Mouse (Mus musculus) forebrain, embryonic 15.5 days (tissue): Measurements from ENCODE around the gene Gm28053. TPM values are rescaled to one million over a fixed set of nuclear protein-coding genes. Genes with fewer than 3 reads are reported as not detected.

Source experiments
- ATAC-seq: fragments of 200-750 bp; cut with Nextera tagmentation; replicated peaks from 2 replicates; pipeline ENCODE4 v1.8.0; 2017; ENCODE audit warnings: mild to moderate bottlenecking, moderate TSS enrichment, moderate library complexity
- H3K27ac ChIP-seq: fragments of 300-500 bp; sonication (generic); replicated peaks from 2 replicates; pipeline ENCODE4 v1.5.1; 2015; ENCODE audit warnings: mild to moderate bottlenecking, inconsistent platforms
- H3K27me3 ChIP-seq: fragments of 300-500 bp; sonication (generic); 2 replicates; pipeline ENCODE4 v1.6.1; 2015; ENCODE audit warnings: inconsistent platforms
- H3K36me3 ChIP-seq: fragments of 300-500 bp; sonication (generic); 2 replicates; pipeline ENCODE4 v1.6.1; 2015; ENCODE audit warnings: mild to moderate bottlenecking, inconsistent platforms
- H3K4me1 ChIP-seq: fragments of 300-500 bp; sonication (generic); 2 replicates; pipeline ENCODE4 v1.6.1; 2015; ENCODE audit warnings: inconsistent platforms
- H3K4me2 ChIP-seq: fragments of 300-500 bp; sonication (generic); replicated peaks from 2 replicates; pipeline ENCODE4 v1.6.1; 2015; ENCODE audit warnings: mild to moderate bottlenecking, inconsistent platforms
- H3K4me3 ChIP-seq: fragments of 300-500 bp; sonication (generic); 2 replicates; pipeline ENCODE4 v1.5.1; 2015; ENCODE audit warnings: mild to moderate bottlenecking, inconsistent platforms
- H3K9ac ChIP-seq: fragments of 300-500 bp; sonication (generic); replicated peaks from 2 replicates; pipeline ENCODE4 v1.6.1; 2015; ENCODE audit warnings: mild to moderate bottlenecking, inconsistent platforms
- H3K9me3 ChIP-seq: fragments of 300-500 bp; sonication (generic); 2 replicates; pipeline ENCODE4 v1.6.1; 2016; ENCODE audit warnings: inconsistent platforms
- WGBS: fragments of 180-500 bp; shearing (Covaris S2); methylation state at CpG from one replicate; pipeline ENCODE4 v1.1.7; 2015; ENCODE audit warnings: mixed read lengths; 5-methylcytosine and 5-hydroxymethylcytosine counted together
- polyA plus RNA-seq: library from polyadenylated mRNA; unstranded; fragments of >200 nt; fragmentation: Nextera tagmentation; extraction: Ambion mirVana; gene quantifications from 2 replicates; pipeline ENCODE4 v1.2.1, GENCODE M21; 2015

The Gm28053 gene
- polyA plus RNA-seq, 1 experiment from 2014 or later: not detected

- Histone ChIP-seq H3K27ac (no peak overlapping the region), H3K4me1 (no peaks in the 10 kb centered on the region), H3K9ac (no peak overlapping the region), H3K27me3 (no peaks in the 10 kb centered on the region), H3K9me3 (no peaks in the 10 kb centered on the region), H3K4me2 (no peak overlapping the region), H3K4me3 (no peak overlapping the region), H3K36me3 (no peaks in the 10 kb centered on the region)
- WGBS: 80% methylated on average over 7 of the region's 7 CpGs
- ATAC-seq: no peak
These were observed 20.1 kb upstream of the Gm28053 start for GRCm38 (mm10) chr6:48698066-48698856.

GRCm38 (mm10) chr6:48698888-48699287 is 19.5 kb upstream of the Gm28053 start:
- H3K4me1 ChIP-seq: no peaks in the 10 kb centered on the region
- ATAC-seq: no peak
- WGBS: 86% methylated on average over 3 of the region's 3 CpGs

GRCm38 (mm10) chr6:48700251-48701075 is 17.9 kb upstream of the Gm28053 start:
- WGBS: 64% methylated on average over 5 of the region's 5 CpGs
- no peak for ATAC-seq
- Histone ChIP-seq H3K27me3 (no peaks in the 10 kb centered on the region), H3K4me2 (no peak overlapping the region), H3K36me3 (no peaks in the 10 kb centered on the region), H3K4me1 (no peaks in the 10 kb centered on the region), H3K9ac (no peak overlapping the region), H3K27ac (no peak overlapping the region), H3K9me3 (no peaks in the 10 kb centered on the region), H3K4me3 (no peak overlapping the region)

More at GRCm38 (mm10) chr6:48698888-48699287, 19.5 kb upstream of the Gm28053 start:
- H3K9ac ChIP-seq: no peak overlapping the region
- H3K27ac ChIP-seq: no peak overlapping the region
- H3K36me3 ChIP-seq: no peaks in the 10 kb centered on the region
- H3K9me3 ChIP-seq: no peaks in the 10 kb centered on the region
- H3K27me3 ChIP-seq: no peaks in the 10 kb centered on the region
- no peak overlapping the region for H3K4me2 ChIP-seq
- no peak overlapping the region for H3K4me3 ChIP-seq

- 86% methylated on average over 7 of the region's 7 CpGs for WGBS
- Histone ChIP-seq H3K27ac (no peak overlapping the region), H3K4me2 (no peak overlapping the region)
These were observed 16.3 kb upstream of the Gm28053 start for GRCm38 (mm10) chr6:48702146-48702545.

GRCm38 (mm10) chr6:48702601-48703000 is 15.8 kb upstream of the Gm28053 start:
- 71% methylated on average over 5 of the region's 5 CpGs for WGBS
- no peak overlapping the region for H3K4me3 ChIP-seq
- H3K9me3 ChIP-seq: no peaks in the 10 kb centered on the region
- no peaks in the 10 kb centered on the region for H3K4me1 ChIP-seq
- H3K9ac ChIP-seq: no peak overlapping the region
- no peaks in the 10 kb centered on the region for H3K36me3 ChIP-seq
- no peak overlapping the region for H3K4me2 ChIP-seq
- no peak overlapping the region for H3K27ac ChIP-seq
- H3K27me3 ChIP-seq: no peaks in the 10 kb centered on the region
- no peak for ATAC-seq

More at GRCm38 (mm10) chr6:48702146-48702545, 16.3 kb upstream of the Gm28053 start:
- Histone ChIP-seq H3K9me3 (no peaks in the 10 kb centered on the region), H3K4me1 (no peaks in the 10 kb centered on the region), H3K9ac (no peak overlapping the region), H3K4me3 (no peak overlapping the region), H3K36me3 (no peaks in the 10 kb centered on the region), H3K27me3 (no peaks in the 10 kb centered on the region)
- no peak for ATAC-seq

GRCm38 (mm10) chr6:48704146-48704545 is 14.3 kb upstream of the Gm28053 start:
- H3K9me3 ChIP-seq: no peaks in the 10 kb centered on the region
- no peak overlapping the region for H3K27ac ChIP-seq
- no peak overlapping the region for H3K4me2 ChIP-seq
- H3K36me3 ChIP-seq: no peaks in the 10 kb centered on the region
- no peak overlapping the region for H3K4me3 ChIP-seq
- no peaks in the 10 kb centered on the region for H3K27me3 ChIP-seq
- no peak for ATAC-seq
- no peak overlapping the region for H3K9ac ChIP-seq
- H3K4me1 ChIP-seq: no peaks in the 10 kb centered on the region

- WGBS: 52% methylated on average over 3 of the region's 3 CpGs
These were observed 12.3 kb upstream of the Gm28053 start for GRCm38 (mm10) chr6:48706130-48706529.

GRCm38 (mm10) chr6:48720326-48720725 is 1.9 kb downstream of the Gm28053 start:
- H3K27me3 ChIP-seq: no peaks in the 10 kb centered on the region
- no peaks in the 10 kb centered on the region for H3K9me3 ChIP-seq
- no peak overlapping the region for H3K9ac ChIP-seq
- H3K4me2 ChIP-seq: no peak overlapping the region
- H3K27ac ChIP-seq: no peak overlapping the region
- no peaks in the 10 kb centered on the region for H3K4me1 ChIP-seq
- no peaks in the 10 kb centered on the region for H3K36me3 ChIP-seq
- no peak overlapping the region for H3K4me3 ChIP-seq
- ATAC-seq: no peak
- 79% methylated on average over 4 of the region's 4 CpGs for WGBS

More at GRCm38 (mm10) chr6:48706130-48706529, 12.3 kb upstream of the Gm28053 start:
- Histone ChIP-seq H3K9ac (no peak overlapping the region), H3K27me3 (no peaks in the 10 kb centered on the region), H3K4me1 (no peaks in the 10 kb centered on the region), H3K9me3 (no peaks in the 10 kb centered on the region), H3K36me3 (no peaks in the 10 kb centered on the region), H3K4me3 (no peak overlapping the region), H3K4me2 (no peak overlapping the region), H3K27ac (no peak overlapping the region)
- no peak for ATAC-seq

- no peak overlapping the region for H3K9ac ChIP-seq
- ATAC-seq: no peak
- WGBS: 87% methylated on average over 8 of the region's 8 CpGs
- no peak overlapping the region for H3K4me3 ChIP-seq
- no peaks in the 10 kb centered on the region for H3K36me3 ChIP-seq
- H3K9me3 ChIP-seq: no peaks in the 10 kb centered on the region
- H3K4me1 ChIP-seq: 0 out of 2 replicates have a peak, but pooled peaks cover 2% of the 10 kb centered on the region
- no peak overlapping the region for H3K27ac ChIP-seq
- H3K4me2 ChIP-seq: no peak overlapping the region
- H3K27me3 ChIP-seq: no peaks in the 10 kb centered on the region
These were observed 5.1 kb downstream of the Gm28053 start for GRCm38 (mm10) chr6:48723468-48723867.

GRCm38 (mm10) chr6:48725476-48725875 is 7.1 kb downstream of the Gm28053 start:
- ATAC-seq: peak; percentile 60; the same call in 1 of the 2 replicates
- H3K4me3 ChIP-seq: no peak overlapping the region
- 0% methylated on average over 1 of the region's 1 CpGs for WGBS

GRCm38 (mm10) chr6:48727761-48728160 is 9.4 kb downstream of the Gm28053 start:
- no peak for ATAC-seq
- Histone ChIP-seq H3K9me3 (no peaks in the 10 kb centered on the region), H3K36me3 (no peaks in the 10 kb centered on the region), H3K27ac (no peak overlapping the region), H3K9ac (no peak overlapping the region), H3K4me2 (no peak overlapping the region), H3K4me1 (0 out of 2 replicates have a peak, but pooled peaks cover 2% of the 10 kb centered on the region), H3K27me3 (no peaks in the 10 kb centered on the region), H3K4me3 (no peak overlapping the region)
- whole genome bisulfite sequencing: 93% methylated on average over 5 of the region's 5 CpGs

More at GRCm38 (mm10) chr6:48725476-48725875, 7.1 kb downstream of the Gm28053 start:
- Histone ChIP-seq H3K36me3 (no peaks in the 10 kb centered on the region), H3K9me3 (no peaks in the 10 kb centered on the region), H3K27me3 (no peaks in the 10 kb centered on the region), H3K27ac (no peak overlapping the region), H3K4me2 (no peak overlapping the region), H3K9ac (no peak overlapping the region), H3K4me1 (0 out of 2 replicates have a peak, but pooled peaks cover 2% of the 10 kb centered on the region)

GRCm38 (mm10) chr6:48732864-48733304 is 14.5 kb downstream of the Gm28053 start:
- no peak for ATAC-seq
- no peak overlapping the region for H3K4me2 ChIP-seq
- WGBS: 61% methylated on average over 8 of the region's 8 CpGs
- H3K4me3 ChIP-seq: no peak overlapping the region
- H3K9me3 ChIP-seq: no peaks in the 10 kb centered on the region
- H3K27me3 ChIP-seq: no peaks in the 10 kb centered on the region
- H3K27ac ChIP-seq: no peak overlapping the region
- no peak overlapping the region for H3K9ac ChIP-seq
- H3K36me3 ChIP-seq: no peaks in the 10 kb centered on the region
- no peaks in the 10 kb centered on the region for H3K4me1 ChIP-seq
